Mouse (Mus musculus): ENCODE data around the gene Rftn2. TPM values are rescaled to one million over a fixed set of nuclear protein-coding genes. Genes with fewer than 3 reads are reported as not detected.

The Rftn2 gene
- polyA plus RNA-seq, 1 experiment from 2014 or later: 13.6 TPM

- Histone ChIP-seq H3K4me1 (ENCODE audit: insufficient read depth, low read depth, low read length) (peaks cover 16% of the 10 kb centered on the region), H3K27ac (ENCODE audit: low read length) (peak overlapping the region; percentile 78), H3K27me3 (replicated peaks; ENCODE audit: insufficient read depth, low read length) (no peaks in the 10 kb centered on the region), H3K36me3 (ENCODE audit: insufficient read depth, low read length) (no peaks in the 10 kb centered on the region), H3K9ac (replicated peaks; ENCODE audit: low read depth) (peak overlapping the region; percentile 60), H3K9me3 (ENCODE audit: low read length) (no peaks in the 10 kb centered on the region), H3K4me3 (ENCODE audit: low read depth, low read length) (peak overlapping the region; percentile 70), H3K4me2 (replicated peaks; ENCODE audit: low read depth, low read length) (peak overlapping the region; percentile 94)
- WGBS: 3% methylated on average over 23 of the region's 23 CpGs
- TF ChIP-seq EP300 (IDR thresholded peaks at IDR 0.05) (no peak), CTCF (IDR thresholded peaks at IDR 0.05) (no peak)
- ATAC-seq (no peak), DNase-seq (ENCODE audit: low spot score) (no peak)
Observed at GRCm38 (mm10) chr1:55237643-55238161, 11.1 kb upstream of the Rftn2 start.

- Histone ChIP-seq H3K4me2 (replicated peaks; ENCODE audit: low read depth, low read length) (peak within 1 kb of the TSS; percentile 94), H3K36me3 (ENCODE audit: insufficient read depth, low read length) (no peaks in the 10 kb centered on the region), H3K27ac (ENCODE audit: low read length) (peak within 1 kb of the TSS; percentile 78), H3K4me1 (ENCODE audit: insufficient read depth, low read depth, low read length) (peaks cover 16% of the 10 kb centered on the region), H3K9ac (replicated peaks; ENCODE audit: low read depth) (peak within 1 kb of the TSS; percentile 60), H3K27me3 (replicated peaks; ENCODE audit: insufficient read depth, low read length) (no peaks in the 10 kb centered on the region), H3K9me3 (ENCODE audit: low read length) (no peaks in the 10 kb centered on the region), H3K4me3 (ENCODE audit: low read depth, low read length) (peak within 1 kb of the TSS; percentile 70)
- peak; percentile 98 for DNase-seq (ENCODE audit: low spot score)
- WGBS: 1% methylated on average over 72 of the region's 82 CpGs
- peak; percentile 99 for ATAC-seq
- TF ChIP-seq EP300 (IDR thresholded peaks at IDR 0.05): no peak
- TF ChIP-seq CTCF (IDR thresholded peaks at IDR 0.05): peak; percentile 58
Observed at GRCm38 (mm10) chr1:55236890-55237642, 10.5 kb upstream of the Rftn2 start, which contains the start of gene Mars2. Mars2 (plus strand) TSS chr1:55237177.

- H3K9ac ChIP-seq (replicated peaks; ENCODE audit: low read depth): peak overlapping the region; percentile 29; the same call in 1 of the 2 replicates
- no peaks in the 10 kb centered on the region for H3K27me3 ChIP-seq (replicated peaks; ENCODE audit: insufficient read depth, low read length)
- H3K27ac ChIP-seq (ENCODE audit: low read length): no peak overlapping the region
- H3K9me3 ChIP-seq (ENCODE audit: low read length): no peaks in the 10 kb centered on the region
- H3K4me3 ChIP-seq (ENCODE audit: low read depth, low read length): peak overlapping the region; percentile 70
- TF ChIP-seq CTCF (IDR thresholded peaks at IDR 0.05): no peak
- TF ChIP-seq EP300 (IDR thresholded peaks at IDR 0.05): no peak
- WGBS: 16% methylated on average over 5 of the region's 5 CpGs
- ATAC-seq (no peak), DNase-seq (ENCODE audit: low spot score) (no peak)
- H3K36me3 ChIP-seq (ENCODE audit: insufficient read depth, low read length): no peaks in the 10 kb centered on the region
- H3K4me1 ChIP-seq (ENCODE audit: insufficient read depth, low read depth, low read length): peaks cover 16% of the 10 kb centered on the region
- peak overlapping the region; percentile 94 for H3K4me2 ChIP-seq (replicated peaks; ENCODE audit: low read depth, low read length)
Observed at GRCm38 (mm10) chr1:55236487-55236886, 9.9 kb upstream of the Rftn2 start.

GRCm38 (mm10) chr1:55234910-55235520 lies 8.4 kb upstream of the Rftn2 start:
- ATAC-seq (no peak), DNase-seq (ENCODE audit: low spot score) (no peak)
- TF ChIP-seq CTCF (IDR thresholded peaks at IDR 0.05): no peak
- TF ChIP-seq EP300 (IDR thresholded peaks at IDR 0.05): no peak
- Histone ChIP-seq H3K9ac (replicated peaks; ENCODE audit: low read depth) (no peak overlapping the region), H3K4me2 (replicated peaks; ENCODE audit: low read depth, low read length) (no peak overlapping the region), H3K27me3 (replicated peaks; ENCODE audit: insufficient read depth, low read length) (no peaks in the 10 kb centered on the region), H3K4me1 (ENCODE audit: insufficient read depth, low read depth, low read length) (peaks cover 16% of the 10 kb centered on the region), H3K4me3 (ENCODE audit: low read depth, low read length) (no peak overlapping the region), H3K9me3 (ENCODE audit: low read length) (no peaks in the 10 kb centered on the region), H3K36me3 (ENCODE audit: insufficient read depth, low read length) (no peaks in the 10 kb centered on the region), H3K27ac (ENCODE audit: low read length) (no peak overlapping the region)
- WGBS: 56% methylated on average over 16 of the region's 16 CpGs

GRCm38 (mm10) chr1:55228256-55228884 lies 1.8 kb upstream of the Rftn2 start:
- no peak overlapping the region for H3K9ac ChIP-seq (replicated peaks; ENCODE audit: low read depth)
- no peak overlapping the region for H3K4me3 ChIP-seq (ENCODE audit: low read depth, low read length)
- TF ChIP-seq EP300 (IDR thresholded peaks at IDR 0.05) (no peak), CTCF (IDR thresholded peaks at IDR 0.05) (no peak)
- H3K4me2 ChIP-seq (replicated peaks; ENCODE audit: low read depth, low read length): no peak overlapping the region
- no peak for ATAC-seq
- H3K27ac ChIP-seq (ENCODE audit: low read length): no peak overlapping the region
- DNase-seq (ENCODE audit: low spot score): no peak
- peaks cover 4% of the 10 kb centered on the region; the same call in 1 of the 2 replicates for H3K4me1 ChIP-seq (ENCODE audit: insufficient read depth, low read depth, low read length)
- H3K27me3 ChIP-seq (replicated peaks; ENCODE audit: insufficient read depth, low read length): no peaks in the 10 kb centered on the region
- 81% methylated on average over 8 of the region's 8 CpGs for WGBS
- no peaks in the 10 kb centered on the region for H3K9me3 ChIP-seq (ENCODE audit: low read length)
- no peaks in the 10 kb centered on the region for H3K36me3 ChIP-seq (ENCODE audit: insufficient read depth, low read length)

- no peak for ATAC-seq
- 43% methylated on average over 1 of the region's 1 CpGs for WGBS
Observed at GRCm38 (mm10) chr1:55227376-55227775, 794 bp upstream of the Rftn2 start.

More at GRCm38 (mm10) chr1:55227376-55227775, 794 bp upstream of the Rftn2 start:
- Histone ChIP-seq H3K36me3 (ENCODE audit: insufficient read depth, low read length) (no peaks in the 10 kb centered on the region), H3K4me3 (ENCODE audit: low read depth, low read length) (no peak overlapping the region), H3K9me3 (ENCODE audit: low read length) (no peaks in the 10 kb centered on the region), H3K4me2 (replicated peaks; ENCODE audit: low read depth, low read length) (no peak overlapping the region), H3K27ac (ENCODE audit: low read length) (no peak overlapping the region), H3K9ac (replicated peaks; ENCODE audit: low read depth) (no peak overlapping the region), H3K4me1 (ENCODE audit: insufficient read depth, low read depth, low read length) (peaks cover 5% of the 10 kb centered on the region; the same call in 1 of the 2 replicates), H3K27me3 (replicated peaks; ENCODE audit: insufficient read depth, low read length) (no peaks in the 10 kb centered on the region)
- no peak for DNase-seq (ENCODE audit: low spot score)
- TF ChIP-seq EP300 (IDR thresholded peaks at IDR 0.05) (no peak), CTCF (IDR thresholded peaks at IDR 0.05) (no peak)

Data from lung, postnatal 0 days (tissue).